In genomic region chr19:56929392-56929791, GRCm38 (mm10) we compare ENCODE assay signal across 22 mouse cellular contexts. TPM values are rescaled to one million over a fixed set of nuclear protein-coding genes. Genes with fewer than 3 reads are reported as not detected.
DNase-seq lines count a peak whose midpoint lies in the region; ATAC-seq and TF ChIP-seq lines count a peak whose summit lies in the region.
"Had no signal": no experiment of that assay in that cellular context is flagged by ENCODE, and none has a peak within 500 bp of the region (broad histone marks: within the 10 kb centered on the region; RNA-seq: fewer than 3 reads in every experiment).

No protein-coding gene starts in this region.

- H3K9ac ChIP-seq in hindbrain, postnatal 0 days (replicated peaks; ENCODE audit: low read length) = no peak overlapping the region
- H3K9ac ChIP-seq in hindbrain, embryonic 16.5 days (ENCODE audit: low read depth, low read length) = no peak overlapping the region
- H3K9ac ChIP-seq: embryonic facial prominence, embryonic 13.5 days; hindbrain, embryonic 15.5 days; stomach, embryonic 15.5 days had no signal

- peak; percentile 14 for DNase-seq in adrenal gland, postnatal 14 days
- DNase-seq in adrenal gland, adult 18-20 months (ENCODE audit: low spot score in 2 of 2) = no peak
- DNase-seq in hindbrain, postnatal 0 days (ENCODE audit: low spot score) = peak; percentile 23
- peak; percentile 22 for DNase-seq in lung, postnatal 36 days
- no peak for DNase-seq in lung, postnatal 14 days
- DNase-seq in heart, postnatal 25 days (ENCODE audit: low spot score) = peak; percentile 20
- no peak for DNase-seq in cerebellum, adult 9-10 months
- DNase-seq: B cell, adult 2 months; cerebellum, adult 8-10 months; gastrocnemius, postnatal 25 days; kidney, adult 18-20 months; kidney, postnatal 4 days; lung, adult 2 months; thymus, postnatal 14 days had no signal

- no peaks in the 10 kb centered on the region for H3K36me3 ChIP-seq in hindbrain, postnatal 0 days (ENCODE audit: insufficient read depth, low read length)
- no peaks in the 10 kb centered on the region for H3K36me3 ChIP-seq in hindbrain, embryonic 16.5 days (ENCODE audit: control insufficient read depth, insufficient read depth, low read length)
- H3K36me3 ChIP-seq: embryonic facial prominence, embryonic 13.5 days; hindbrain, embryonic 15.5 days; midbrain, embryonic 10.5 days; stomach, embryonic 15.5 days had no signal

- H3K9me3 ChIP-seq in hindbrain, postnatal 0 days (ENCODE audit: low read length) = no peaks in the 10 kb centered on the region
- no peaks in the 10 kb centered on the region for H3K9me3 ChIP-seq in hindbrain, embryonic 16.5 days (ENCODE audit: control insufficient read depth, low read length)
- H3K9me3 ChIP-seq: embryonic facial prominence, embryonic 13.5 days; hindbrain, embryonic 15.5 days; midbrain, embryonic 10.5 days; stomach, embryonic 15.5 days had no signal

- ATAC-seq in hindbrain, postnatal 0 days = no peak
- ATAC-seq in hindbrain, embryonic 16.5 days = no peak

- no peak for TF ChIP-seq CTCF in hindbrain, postnatal 0 days (IDR thresholded peaks at IDR 0.05; ENCODE audit: low read depth)

- 73% methylated on average over 3 of the region's 3 CpGs for WGBS in hindbrain, postnatal 0 days
- WGBS in hindbrain, embryonic 16.5 days = 76% methylated on average over 3 of the region's 3 CpGs

- intact Hi-C loops in heart, postnatal 25 days (cut with DNase I) = loop anchor here (10.0 kb wide), 2 partner anchors 395 to 425 kb away; no protein-coding TSS in a partner anchor

- H3K4me2 ChIP-seq in hindbrain, postnatal 0 days (ENCODE audit: low read depth, low read length) = no peak overlapping the region
- no peak overlapping the region for H3K4me2 ChIP-seq in hindbrain, embryonic 16.5 days (ENCODE audit: low read length)
- H3K4me2 ChIP-seq: embryonic facial prominence, embryonic 13.5 days; hindbrain, embryonic 15.5 days; stomach, embryonic 15.5 days had no signal

- no peaks in the 10 kb centered on the region for H3K27me3 ChIP-seq in hindbrain, postnatal 0 days (ENCODE audit: insufficient read depth, low read length)
- no peaks in the 10 kb centered on the region for H3K27me3 ChIP-seq in hindbrain, embryonic 16.5 days (replicated peaks; ENCODE audit: control insufficient read depth, insufficient read depth, low read length)
- H3K27me3 ChIP-seq: embryonic facial prominence, embryonic 13.5 days; hindbrain, embryonic 15.5 days; stomach, embryonic 15.5 days had no signal

- H3K27ac ChIP-seq in hindbrain, postnatal 0 days = no peak overlapping the region
- no peak overlapping the region for H3K27ac ChIP-seq in hindbrain, embryonic 16.5 days (ENCODE audit: low read depth, low read length)
- H3K27ac ChIP-seq: embryonic facial prominence, embryonic 13.5 days; hindbrain, embryonic 15.5 days; midbrain, embryonic 10.5 days had no signal

- H3K4me3 ChIP-seq in hindbrain, postnatal 0 days (ENCODE audit: low read length) = no peak overlapping the region
- H3K4me3 ChIP-seq in hindbrain, embryonic 16.5 days (ENCODE audit: low read length) = no peak overlapping the region
- H3K4me3 ChIP-seq: embryonic facial prominence, embryonic 13.5 days; hindbrain, embryonic 15.5 days; midbrain, embryonic 10.5 days; stomach, embryonic 15.5 days had no signal

- no peaks in the 10 kb centered on the region for H3K4me1 ChIP-seq in hindbrain, postnatal 0 days (ENCODE audit: insufficient read depth, low read length)
- no peaks in the 10 kb centered on the region for H3K4me1 ChIP-seq in hindbrain, embryonic 16.5 days (ENCODE audit: control insufficient read depth, insufficient read depth, low read depth, low read length)
- H3K4me1 ChIP-seq: hindbrain, embryonic 15.5 days; midbrain, embryonic 10.5 days; stomach, embryonic 15.5 days had no signal

RNA-seq across cellular contexts. Expression of gene Vwa2, which starts 55.3 kb away (rescaled TPM):
- total RNA-seq in adrenal gland, postnatal 14 days (2021) = not detected in 2 replicates
- total RNA-seq in adrenal gland, adult 18-20 months (2021) = not detected
- 0.79 and 1.6 TPM in 2 replicates for total RNA-seq in hindbrain, postnatal 0 days (2014; rRNA removed)
- 0.47 and 0.64 TPM in 2 replicates for polyA plus RNA-seq in hindbrain, postnatal 0 days (2015; fragmentation: Nextera tagmentation; extraction: Ambion mirVana)
- polyA plus RNA-seq in hindbrain, embryonic 16.5 days (2015; fragmentation: Nextera tagmentation; extraction: Ambion mirVana) = 0.66 and 0.75 TPM in 2 replicates
- not detected for total RNA-seq in heart, postnatal 25 days (2021)
- total RNA-seq: gastrocnemius, postnatal 25 days; left cerebral cortex, postnatal 25 days; liver, adult 2 months had no signal
- polyA plus RNA-seq: cortical plate, adult 2 months; liver, adult 2 months had no signal

Comparison
In these comparisons a context has a peak if more than half of its experiments do, and no peak if none do; other contexts are left out.
1. DNase-seq: peak in adrenal gland, postnatal 14 days (single experiment), hindbrain, postnatal 0 days (single experiment), lung, postnatal 36 days (single experiment) and heart, postnatal 25 days (single experiment); none in adrenal gland, adult 18-20 months (0 of 2), lung, postnatal 14 days (single experiment) and cerebellum, adult 9-10 months (single experiment).